Mouse (Mus musculus): ENCODE measurements around the gene Mettl5. TPM values are rescaled to one million over a fixed set of nuclear protein-coding genes. Genes with fewer than 3 reads are reported as not detected.

Mettl5 gene
- polyA plus RNA-seq, 1 experiment from 2014 or later, result 40.8 TPM

- Histone ChIP-seq H3K36me3 (peaks cover 29% of the 10 kb centered on the region), H3K27ac (peak overlapping the region; percentile 92), H3K4me3 (replicated peaks) (peak overlapping the region; percentile 95), H3K9me3 (replicated peaks) (no peaks in the 10 kb centered on the region), H3K4me2 (peak overlapping the region; percentile 95), H3K4me1 (replicated peaks) (peaks cover 70% of the 10 kb centered on the region), H3K9ac (peak overlapping the region; percentile 98), H3K27me3 (no peaks in the 10 kb centered on the region)
- 2% methylated on average over 45 of the region's 45 CpGs for WGBS (ENCODE audit: insufficient replicate concordance)
- ATAC-seq (ENCODE audit: low read depth), result peak; percentile 78
- no peak for DNase-seq
Measured at GRCm38 (mm10) chr2:69823129-69823677, 62.2 kb downstream of the Mettl5 start.

- ATAC-seq (ENCODE audit: low read depth) (peak; percentile 39), DNase-seq (no peak)
- peak overlapping the region; percentile 92 for H3K27ac ChIP-seq
- H3K36me3 ChIP-seq, result peaks cover 29% of the 10 kb centered on the region
- peak overlapping the region; percentile 95 for H3K4me3 ChIP-seq (replicated peaks)
- peak overlapping the region; percentile 95 for H3K4me2 ChIP-seq
- no peaks in the 10 kb centered on the region for H3K27me3 ChIP-seq
- WGBS (ENCODE audit: insufficient replicate concordance), result under 1% methylated on average over 80 of the region's 80 CpGs
- peaks cover 73% of the 10 kb centered on the region for H3K4me1 ChIP-seq (replicated peaks)
- H3K9me3 ChIP-seq (replicated peaks), result no peaks in the 10 kb centered on the region
- H3K9ac ChIP-seq, result peak overlapping the region; percentile 98
Measured at GRCm38 (mm10) chr2:69822361-69823128, 62.9 kb downstream of the Mettl5 start.

- peak; percentile 60 for ATAC-seq (ENCODE audit: low read depth)
Measured at GRCm38 (mm10) chr2:69821711-69822110, 63.7 kb downstream of the Mettl5 start, which contains the start of gene Klhl23. Gene Klhl23, plus strand, starts transcription at chr2:69821944.

More at GRCm38 (mm10) chr2:69821711-69822110, 63.7 kb downstream of the Mettl5 start, which contains the start of gene Klhl23:
- H3K9me3 ChIP-seq (replicated peaks), result no peaks in the 10 kb centered on the region
- peak within 1 kb of the TSS; percentile 95 for H3K4me3 ChIP-seq (replicated peaks)
- peak within 1 kb of the TSS; percentile 95 for H3K4me2 ChIP-seq
- H3K27ac ChIP-seq, result peak within 1 kb of the TSS; percentile 92
- H3K4me1 ChIP-seq (replicated peaks), result peaks cover 79% of the 10 kb centered on the region
- H3K27me3 ChIP-seq, result no peaks in the 10 kb centered on the region
- H3K9ac ChIP-seq, result peak within 1 kb of the TSS; percentile 98
- DNase-seq, result peak; percentile 53
- 2% methylated on average over 8 of the region's 8 CpGs for WGBS (ENCODE audit: insufficient replicate concordance)
- peaks cover 25% of the 10 kb centered on the region for H3K36me3 ChIP-seq

Other genes with a start within 250 kb of the Mettl5 start
- 4.7 and 6.4 TPM in 2 replicates for gene Bbs5, start 238.4 kb downstream of the Mettl5 start, polyA plus RNA-seq (2015; fragmentation: Nextera tagmentation; extraction: Ambion mirVana)
- gene Klhl41, start 215.5 kb downstream of the Mettl5 start, polyA plus RNA-seq (2015; fragmentation: Nextera tagmentation; extraction: Ambion mirVana), result 0.42 and 0.43 TPM in 2 replicates
- 4.1 and 6.0 TPM in 2 replicates for gene Fastkd1, start 172.1 kb downstream of the Mettl5 start, polyA plus RNA-seq (2015; fragmentation: Nextera tagmentation; extraction: Ambion mirVana)
- 79.7 and 100 TPM in 2 replicates for gene Ppig, start 163.1 kb downstream of the Mettl5 start, polyA plus RNA-seq (2015; fragmentation: Nextera tagmentation; extraction: Ambion mirVana)
- 0.21 and 0.28 TPM in 2 replicates for gene Ccdc173, start 96.0 kb downstream of the Mettl5 start, polyA plus RNA-seq (2015; fragmentation: Nextera tagmentation; extraction: Ambion mirVana)
- gene Phospho2, start 96.0 kb downstream of the Mettl5 start, polyA plus RNA-seq (2015; fragmentation: Nextera tagmentation; extraction: Ambion mirVana), result 13.0 and 18.1 TPM in 2 replicates
- 20.2 and 24.7 TPM in 2 replicates for gene Klhl23, start 63.7 kb downstream of the Mettl5 start, polyA plus RNA-seq (2015; fragmentation: Nextera tagmentation; extraction: Ambion mirVana)
- 204 and 266 TPM in 2 replicates for gene Ssb, start 24.1 kb downstream of the Mettl5 start, polyA plus RNA-seq (2015; fragmentation: Nextera tagmentation; extraction: Ambion mirVana)
- gene Ubr3, start 11.6 kb upstream of the Mettl5 start, polyA plus RNA-seq (2015; fragmentation: Nextera tagmentation; extraction: Ambion mirVana), result 5.1 and 6.0 TPM in 2 replicates
- gene Myo3b, start 153.5 kb upstream of the Mettl5 start, polyA plus RNA-seq (2015; fragmentation: Nextera tagmentation; extraction: Ambion mirVana), result not detected in 2 replicates

Measured in liver, embryonic 13.5 days (tissue).